9 mouse cellular contexts compared by ENCODE assay signal in genomic region chr6:135859502-135859901, GRCm38 (mm10).
A peak's percentile ranks its signal among the peaks of the same experiment; 100 is the strongest.
DNase-seq lines count a peak whose midpoint lies in the region; ATAC-seq and TF ChIP-seq lines count a peak whose summit lies in the region.
"Had no signal": no experiment of that assay in that cellular context is flagged by ENCODE, and none has a peak within 500 bp of the region (broad histone marks: within the 10 kb centered on the region; RNA-seq: fewer than 3 reads in every experiment).

No protein-coding gene starts in this region.

- no peak for TF ChIP-seq POLR2A in brain, embryonic 14.5 days (IDR thresholded peaks at IDR 0.05; ENCODE audit: borderline replicate concordance, extremely low read depth, insufficient read depth, insufficient read length, poor library complexity, severe bottlenecking)

- H3K4me3 ChIP-seq in forebrain, embryonic 14.5 days (ENCODE audit: low read depth, low read length): no peak overlapping the region
- H3K4me3 ChIP-seq in forebrain, embryonic 11.5 days (ENCODE audit: low read depth, low read length): no peak overlapping the region
- no peak overlapping the region for H3K4me3 ChIP-seq in midbrain, embryonic 15.5 days

- no peaks in the 10 kb centered on the region for H3K36me3 ChIP-seq in forebrain, embryonic 14.5 days (ENCODE audit: control insufficient read depth, insufficient read depth, low read length)
- H3K36me3 ChIP-seq in forebrain, embryonic 11.5 days (ENCODE audit: control insufficient read depth, insufficient read depth, low read length): no peaks in the 10 kb centered on the region
- H3K36me3 ChIP-seq in midbrain, embryonic 15.5 days (replicated peaks): no peaks in the 10 kb centered on the region

- H3K9ac ChIP-seq in forebrain, embryonic 14.5 days (ENCODE audit: low read length): no peak overlapping the region
- no peak overlapping the region for H3K9ac ChIP-seq in forebrain, embryonic 11.5 days (ENCODE audit: low read length)
- no peak overlapping the region for H3K9ac ChIP-seq in midbrain, embryonic 15.5 days

- peak; percentile 79; the same call in 1 of the 2 replicates for ATAC-seq in forebrain, embryonic 14.5 days
- ATAC-seq in forebrain, embryonic 11.5 days (replicated peaks; ENCODE audit: low FRiP score): no peak
- peak; percentile 84 for ATAC-seq in midbrain, embryonic 15.5 days (replicated peaks)
- no peak for ATAC-seq in erythroid progenitor cell, adult 5-6 weeks (replicated peaks; ENCODE audit: low FRiP score, poor library complexity, severe bottlenecking)
- ATAC-seq: intestine, postnatal 0 days had no signal

- peak; percentile 73 for DNase-seq in forebrain, embryonic 14.5 days (ENCODE audit: low spot score)
- DNase-seq in forebrain, embryonic 11.5 days (ENCODE audit: low spot score): no peak
- peak; percentile 87 for DNase-seq in brain, embryonic 14.5 days (ENCODE audit: low read depth)
- peak; percentile 82 to 83 for DNase-seq in layer of hippocampus, adult 8-10 months (ENCODE audit: low spot score in 2 of 2)
- no peak for DNase-seq in Muller cell, postnatal 12 days (ENCODE audit: inconsistent ontology term)
- DNase-seq in adrenal gland, adult (ENCODE audit: inconsistent age in 2 of 2, low spot score in 1 of 2): no peak

- no peak overlapping the region for H3K4me2 ChIP-seq in forebrain, embryonic 14.5 days (ENCODE audit: low read length)
- no peak overlapping the region for H3K4me2 ChIP-seq in forebrain, embryonic 11.5 days (ENCODE audit: low read depth, low read length, severe bottlenecking)
- H3K4me2 ChIP-seq in midbrain, embryonic 15.5 days: peak overlapping the region; percentile 0; the same call in 1 of the 2 replicates

- WGBS in forebrain, embryonic 14.5 days: 46% methylated on average over 8 of the region's 8 CpGs
- WGBS in forebrain, embryonic 11.5 days: 63% methylated on average over 8 of the region's 8 CpGs
- 31% methylated on average over 8 of the region's 8 CpGs for WGBS in midbrain, embryonic 15.5 days

- H3K9me3 ChIP-seq in forebrain, embryonic 14.5 days (replicated peaks; ENCODE audit: control insufficient read depth, low read length): no peaks in the 10 kb centered on the region
- no peaks in the 10 kb centered on the region for H3K9me3 ChIP-seq in forebrain, embryonic 11.5 days (ENCODE audit: control insufficient read depth, low read length)
- no peaks in the 10 kb centered on the region for H3K9me3 ChIP-seq in midbrain, embryonic 15.5 days

- 0 out of 2 replicates have a peak overlapping the region, but pooled peaks have one; percentile 33 for H3K27ac ChIP-seq in forebrain, embryonic 14.5 days (ENCODE audit: low read depth, low read length)
- H3K27ac ChIP-seq in forebrain, embryonic 11.5 days (ENCODE audit: low read depth, low read length): no peak overlapping the region
- H3K27ac ChIP-seq in midbrain, embryonic 15.5 days: peak overlapping the region; percentile 69

- H3K27me3 ChIP-seq in forebrain, embryonic 14.5 days (replicated peaks; ENCODE audit: control insufficient read depth, insufficient read depth, low read length): no peaks in the 10 kb centered on the region
- H3K27me3 ChIP-seq in forebrain, embryonic 11.5 days (ENCODE audit: control insufficient read depth, insufficient read depth, low read length): no peaks in the 10 kb centered on the region
- no peaks in the 10 kb centered on the region for H3K27me3 ChIP-seq in midbrain, embryonic 15.5 days (replicated peaks)

- peaks cover 15% of the 10 kb centered on the region for H3K4me1 ChIP-seq in forebrain, embryonic 14.5 days (ENCODE audit: control insufficient read depth, insufficient read depth, low read length)
- H3K4me1 ChIP-seq in forebrain, embryonic 11.5 days (replicated peaks; ENCODE audit: control insufficient read depth, insufficient read depth, low read length): no peaks in the 10 kb centered on the region
- H3K4me1 ChIP-seq in midbrain, embryonic 15.5 days: peaks cover 38% of the 10 kb centered on the region

- no peak for TF ChIP-seq CTCF in brain, embryonic 14.5 days (IDR thresholded peaks at IDR 0.05; ENCODE audit: borderline replicate concordance, extremely low read depth, insufficient read depth, insufficient read length)

Comparison
In these comparisons a context has a peak if more than half of its experiments do, and no peak if none do; other contexts are left out.
1. ATAC-seq: peak in forebrain, embryonic 14.5 days (single experiment) and midbrain, embryonic 15.5 days (single experiment); none in forebrain, embryonic 11.5 days (single experiment) and erythroid progenitor cell, adult 5-6 weeks (single experiment).
2. DNase-seq: peak in forebrain, embryonic 14.5 days (single experiment), brain, embryonic 14.5 days (single experiment) and layer of hippocampus, adult 8-10 months (2 of 2); none in forebrain, embryonic 11.5 days (single experiment), Muller cell, postnatal 12 days (single experiment) and adrenal gland, adult (0 of 2).